Mouse (Mus musculus): ENCODE measurements around the gene Map3k6.

Map3k6 gene

GRCm38 (mm10) chr4:133255392-133255791, 14.8 kb downstream of the Map3k6 start:
- DNase-seq: peak; percentile 88

- DNase-seq: no peak
Measured at GRCm38 (mm10) chr4:133256820-133257219, 16.2 kb downstream of the Map3k6 start.

GRCm38 (mm10) chr4:133257230-133257629, 16.6 kb downstream of the Map3k6 start:
- no peak for DNase-seq

- DNase-seq: no peak
Measured at GRCm38 (mm10) chr4:133257798-133258408, 17.3 kb downstream of the Map3k6 start.

GRCm38 (mm10) chr4:133261641-133262374, 21.2 kb downstream of the Map3k6 start:
- DNase-seq: no peak

- DNase-seq: no peak
Measured at GRCm38 (mm10) chr4:133262375-133262765, 21.8 kb downstream of the Map3k6 start.

GRCm38 (mm10) chr4:133262882-133263281, 22.3 kb downstream of the Map3k6 start, which contains the start of gene Sytl1:
Gene Sytl1 (minus strand): TSS chr4:133263113.
- DNase-seq: no peak

GRCm38 (mm10) chr4:133263756-133264155, 23.1 kb downstream of the Map3k6 start:
- no peak for DNase-seq

- DNase-seq: no peak
Measured at GRCm38 (mm10) chr4:133264559-133264958, 23.9 kb downstream of the Map3k6 start.

- DNase-seq: peak; percentile 96
Measured at GRCm38 (mm10) chr4:133265297-133265696, 24.7 kb downstream of the Map3k6 start.

GRCm38 (mm10) chr4:133265759-133266158, 25.1 kb downstream of the Map3k6 start:
- DNase-seq: peak; percentile 96

- DNase-seq: peak; percentile 95
Measured at GRCm38 (mm10) chr4:133266248-133266880, 25.7 kb downstream of the Map3k6 start.

GRCm38 (mm10) chr4:133268931-133269330, 28.3 kb downstream of the Map3k6 start:
- DNase-seq: peak; percentile 91

GRCm38 (mm10) chr4:133269596-133269995, 29.0 kb downstream of the Map3k6 start:
- peak; percentile 97 for DNase-seq

GRCm38 (mm10) chr4:133270929-133271328, 30.3 kb downstream of the Map3k6 start:
- no peak for DNase-seq

- peak; percentile 100 for DNase-seq
Measured at GRCm38 (mm10) chr4:133277104-133278026, 36.7 kb downstream of the Map3k6 start, which contains the start of gene Tmem222. Gene Tmem222 (minus strand): TSS chr4:133277792.

- DNase-seq: no peak
Measured at GRCm38 (mm10) chr4:133278067-133278466, 37.4 kb downstream of the Map3k6 start.

GRCm38 (mm10) chr4:133278482-133278881, 37.9 kb downstream of the Map3k6 start:
- DNase-seq: no peak

- DNase-seq: no peak
Measured at GRCm38 (mm10) chr4:133281513-133281912, 40.9 kb downstream of the Map3k6 start.

- DNase-seq: no peak
Measured at GRCm38 (mm10) chr4:133281951-133282481, 41.4 kb downstream of the Map3k6 start.

GRCm38 (mm10) chr4:133282656-133283055, 42.0 kb downstream of the Map3k6 start:
- DNase-seq: no peak

GRCm38 (mm10) chr4:133285299-133285698, 44.7 kb downstream of the Map3k6 start:
- DNase-seq: no peak
